Mouse (Mus musculus): ENCODE results near the gene Alg9.

Gene Alg9

GRCm38 (mm10) chr9:50884741-50885599, 110.2 kb downstream of the Alg9 start:
- DNase-seq (ENCODE audit: low read depth, low spot score): no peak

- no peak for DNase-seq (ENCODE audit: low read depth, low spot score)
Observed at GRCm38 (mm10) chr9:50885600-50885987, 110.8 kb downstream of the Alg9 start.

- DNase-seq (ENCODE audit: low read depth, low spot score): no peak
Observed at GRCm38 (mm10) chr9:50886870-50887269, 112.1 kb downstream of the Alg9 start.

- DNase-seq (ENCODE audit: low read depth, low spot score): no peak
Observed at GRCm38 (mm10) chr9:50887351-50887750, 112.5 kb downstream of the Alg9 start.

GRCm38 (mm10) chr9:50889211-50889610, 114.4 kb downstream of the Alg9 start:
- DNase-seq (ENCODE audit: low read depth, low spot score): no peak

- no peak for DNase-seq (ENCODE audit: low read depth, low spot score)
Observed at GRCm38 (mm10) chr9:50889964-50890363, 115.1 kb downstream of the Alg9 start.

- DNase-seq (ENCODE audit: low read depth, low spot score): no peak
Observed at GRCm38 (mm10) chr9:50890494-50891090, 115.8 kb downstream of the Alg9 start.

Data from R1 (cell line).